Mouse (Mus musculus): ENCODE results near the gene Lrrc27. TPM values are rescaled to one million over a fixed set of nuclear protein-coding genes. Genes with fewer than 3 reads are reported as not detected.

Lrrc27 gene
- polyA plus RNA-seq, 1 experiment from 2014 or later, result 3.3 TPM

DNA sequence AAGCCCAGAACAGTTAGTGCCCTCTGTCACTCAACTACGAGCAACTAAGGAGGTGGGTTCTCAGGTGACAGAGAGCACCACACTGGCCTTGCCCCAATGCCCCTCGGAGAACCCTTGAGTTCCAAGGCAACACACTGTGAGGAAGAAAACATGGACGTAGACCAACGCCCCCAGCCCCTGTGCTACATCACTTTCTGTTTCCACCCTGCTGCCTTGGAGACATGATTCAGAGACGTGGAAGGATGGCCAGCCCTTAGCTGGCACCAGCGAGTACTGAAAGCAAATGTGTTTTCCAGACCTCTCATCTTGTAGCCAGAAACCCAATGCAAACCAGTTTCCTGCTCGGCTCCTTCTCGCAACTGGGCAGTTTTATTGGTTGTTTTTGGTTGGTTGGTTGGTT lies 26.4 kb upstream of the Lrrc27 start:
- ATAC-seq (ENCODE audit: low read depth) (no peak), DNase-seq (ENCODE audit: low spot score) (no peak)
- H3K4me2 ChIP-seq (ENCODE audit: low read depth, low read length), result no peak overlapping the region
- H3K9me3 ChIP-seq (ENCODE audit: control insufficient read depth, low read length), result no peaks in the 10 kb centered on the region
- no peak overlapping the region for H3K27ac ChIP-seq (replicated peaks; ENCODE audit: low read depth, low read length)
- H3K27me3 ChIP-seq (replicated peaks; ENCODE audit: control insufficient read depth, insufficient read depth, low read length), result peaks cover 40% of the 10 kb centered on the region
- no peak overlapping the region for H3K4me3 ChIP-seq (ENCODE audit: low read depth, low read length)
- no peaks in the 10 kb centered on the region for H3K36me3 ChIP-seq (ENCODE audit: control insufficient read depth, insufficient read depth, low read length)
- no peaks in the 10 kb centered on the region for H3K4me1 ChIP-seq (ENCODE audit: control insufficient read depth, insufficient read depth, low read length)
- WGBS, result 69% methylated on average over 8 of the region's 8 CpGs
- H3K9ac ChIP-seq (ENCODE audit: low read depth, low read length), result no peak overlapping the region

- no peak overlapping the region for H3K27ac ChIP-seq (replicated peaks; ENCODE audit: low read depth, low read length)
- 39% methylated on average over 7 of the region's 7 CpGs for WGBS
- no peaks in the 10 kb centered on the region for H3K36me3 ChIP-seq (ENCODE audit: control insufficient read depth, insufficient read depth, low read length)
- no peak for ATAC-seq (ENCODE audit: low read depth)
- no peak overlapping the region for H3K9ac ChIP-seq (ENCODE audit: low read depth, low read length)
- H3K27me3 ChIP-seq (replicated peaks; ENCODE audit: control insufficient read depth, insufficient read depth, low read length), result peaks cover 40% of the 10 kb centered on the region
- DNase-seq (ENCODE audit: low spot score), result no peak
- H3K4me3 ChIP-seq (ENCODE audit: low read depth, low read length), result peak overlapping the region; percentile 70
- H3K9me3 ChIP-seq (ENCODE audit: control insufficient read depth, low read length), result no peaks in the 10 kb centered on the region
- H3K4me2 ChIP-seq (ENCODE audit: low read depth, low read length), result peak overlapping the region; percentile 96
- no peaks in the 10 kb centered on the region for H3K4me1 ChIP-seq (ENCODE audit: control insufficient read depth, insufficient read depth, low read length)
Measured at GRCm38 (mm10) chr7:139187277-139187676, 25.5 kb upstream of the Lrrc27 start.

- Histone ChIP-seq H3K27ac (replicated peaks; ENCODE audit: low read depth, low read length) (no peak overlapping the region), H3K4me1 (ENCODE audit: control insufficient read depth, insufficient read depth, low read length) (no peaks in the 10 kb centered on the region), H3K4me2 (ENCODE audit: low read depth, low read length) (peak overlapping the region; percentile 96), H3K9me3 (ENCODE audit: control insufficient read depth, low read length) (no peaks in the 10 kb centered on the region), H3K36me3 (ENCODE audit: control insufficient read depth, insufficient read depth, low read length) (no peaks in the 10 kb centered on the region), H3K9ac (ENCODE audit: low read depth, low read length) (peak overlapping the region; percentile 64), H3K4me3 (ENCODE audit: low read depth, low read length) (peak overlapping the region; percentile 70), H3K27me3 (replicated peaks; ENCODE audit: control insufficient read depth, insufficient read depth, low read length) (peaks cover 40% of the 10 kb centered on the region)
- ATAC-seq (ENCODE audit: low read depth) (peak; percentile 98), DNase-seq (ENCODE audit: low spot score) (peak; percentile 86)
- under 1% methylated on average over 62 of the region's 94 CpGs for WGBS
Measured at GRCm38 (mm10) chr7:139187771-139188633, 24.8 kb upstream of the Lrrc27 start.

DNA sequence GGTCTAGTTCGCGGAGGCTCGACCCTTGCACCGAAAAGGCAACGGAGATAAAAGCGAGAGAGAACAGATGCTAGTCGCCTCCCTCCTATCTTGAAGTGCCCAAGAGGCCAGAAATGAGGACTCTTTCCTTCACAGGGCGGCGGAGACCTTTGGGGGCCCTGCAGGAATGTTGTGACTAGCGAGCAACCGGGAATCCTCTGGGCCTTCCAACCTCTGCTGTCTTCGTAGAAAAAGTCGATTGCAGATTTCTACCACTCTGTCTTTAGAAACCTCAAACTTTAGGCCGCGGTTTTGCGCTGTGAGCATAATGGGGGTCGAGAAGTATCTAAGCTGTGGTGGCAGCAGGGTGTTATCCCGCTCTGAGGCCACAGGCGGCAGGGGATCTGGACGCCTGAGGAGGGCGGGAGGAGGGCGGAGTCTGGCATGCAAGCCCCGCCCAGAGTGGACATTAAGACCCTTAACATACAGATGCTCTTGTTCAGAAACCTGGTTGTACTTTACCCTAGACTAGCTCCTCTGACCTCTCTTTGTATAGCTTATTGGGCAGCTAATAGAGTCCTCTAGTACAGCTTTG lies 24.1 kb upstream of the Lrrc27 start:
- ATAC-seq (ENCODE audit: low read depth) (peak; percentile 82), DNase-seq (ENCODE audit: low spot score) (peak; percentile 63)
- H3K4me2 ChIP-seq (ENCODE audit: low read depth, low read length), result peak overlapping the region; percentile 96
- H3K4me3 ChIP-seq (ENCODE audit: low read depth, low read length), result peak overlapping the region; percentile 70
- H3K36me3 ChIP-seq (ENCODE audit: control insufficient read depth, insufficient read depth, low read length), result no peaks in the 10 kb centered on the region
- no peaks in the 10 kb centered on the region for H3K4me1 ChIP-seq (ENCODE audit: control insufficient read depth, insufficient read depth, low read length)
- peak overlapping the region; percentile 64 for H3K9ac ChIP-seq (ENCODE audit: low read depth, low read length)
- no peaks in the 10 kb centered on the region for H3K9me3 ChIP-seq (ENCODE audit: control insufficient read depth, low read length)
- peaks cover 40% of the 10 kb centered on the region for H3K27me3 ChIP-seq (replicated peaks; ENCODE audit: control insufficient read depth, insufficient read depth, low read length)
- no peak overlapping the region for H3K27ac ChIP-seq (replicated peaks; ENCODE audit: low read depth, low read length)
- WGBS, result 1% methylated on average over 21 of the region's 23 CpGs

DNA sequence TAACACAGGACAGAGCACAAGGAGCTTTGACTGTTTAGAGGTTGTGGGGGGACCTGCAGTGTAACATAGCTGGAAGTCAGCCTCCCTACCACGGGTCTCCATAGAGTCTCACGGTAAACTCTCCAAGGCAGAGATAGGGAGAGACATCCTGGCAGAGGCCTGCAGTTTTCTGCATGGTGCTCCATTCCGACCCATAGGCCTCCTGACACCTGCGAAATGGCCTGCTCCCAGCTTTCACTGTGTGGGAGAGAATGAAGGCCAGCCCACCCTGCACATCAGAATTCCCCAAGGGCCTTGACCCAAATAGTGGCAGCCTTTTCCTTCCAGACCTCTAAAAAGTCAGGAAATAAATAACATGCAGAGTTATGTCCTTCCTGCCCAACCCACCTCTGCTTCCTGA lies 22.2 kb upstream of the Lrrc27 start:
- Histone ChIP-seq H3K9ac (ENCODE audit: low read depth, low read length) (no peak overlapping the region), H3K36me3 (ENCODE audit: control insufficient read depth, insufficient read depth, low read length) (no peaks in the 10 kb centered on the region), H3K4me3 (ENCODE audit: low read depth, low read length) (no peak overlapping the region), H3K4me2 (ENCODE audit: low read depth, low read length) (no peak overlapping the region), H3K9me3 (ENCODE audit: control insufficient read depth, low read length) (no peaks in the 10 kb centered on the region), H3K27me3 (replicated peaks; ENCODE audit: control insufficient read depth, insufficient read depth, low read length) (peaks cover 33% of the 10 kb centered on the region), H3K4me1 (ENCODE audit: control insufficient read depth, insufficient read depth, low read length) (no peaks in the 10 kb centered on the region), H3K27ac (replicated peaks; ENCODE audit: low read depth, low read length) (no peak overlapping the region)
- WGBS, result 88% methylated on average over 4 of the region's 4 CpGs
- DNase-seq (ENCODE audit: low spot score), result no peak
- ATAC-seq (ENCODE audit: low read depth), result no peak

GRCm38 (mm10) chr7:139191619-139192018 lies 21.2 kb upstream of the Lrrc27 start:
- no peak for DNase-seq (ENCODE audit: low spot score)

GRCm38 (mm10) chr7:139197022-139197421 lies 15.8 kb upstream of the Lrrc27 start:
- no peak for DNase-seq (ENCODE audit: low spot score)
- H3K27ac ChIP-seq (replicated peaks; ENCODE audit: low read depth, low read length), result no peak overlapping the region
- no peak overlapping the region for H3K4me2 ChIP-seq (ENCODE audit: low read depth, low read length)
- no peaks in the 10 kb centered on the region for H3K36me3 ChIP-seq (ENCODE audit: control insufficient read depth, insufficient read depth, low read length)
- H3K9ac ChIP-seq (ENCODE audit: low read depth, low read length), result no peak overlapping the region
- no peaks in the 10 kb centered on the region for H3K9me3 ChIP-seq (ENCODE audit: control insufficient read depth, low read length)
- H3K27me3 ChIP-seq (replicated peaks; ENCODE audit: control insufficient read depth, insufficient read depth, low read length), result peaks cover 8% of the 10 kb centered on the region; the same call in 1 of the 2 replicates
- 78% methylated on average over 4 of the region's 4 CpGs for WGBS
- H3K4me1 ChIP-seq (ENCODE audit: control insufficient read depth, insufficient read depth, low read length), result no peaks in the 10 kb centered on the region
- H3K4me3 ChIP-seq (ENCODE audit: low read depth, low read length), result no peak overlapping the region
- ATAC-seq (ENCODE audit: low read depth), result no peak

More at GRCm38 (mm10) chr7:139191619-139192018, 21.2 kb upstream of the Lrrc27 start:
- Histone ChIP-seq H3K9ac (ENCODE audit: low read depth, low read length) (no peak overlapping the region), H3K9me3 (ENCODE audit: control insufficient read depth, low read length) (no peaks in the 10 kb centered on the region), H3K4me2 (ENCODE audit: low read depth, low read length) (no peak overlapping the region), H3K4me3 (ENCODE audit: low read depth, low read length) (no peak overlapping the region), H3K4me1 (ENCODE audit: control insufficient read depth, insufficient read depth, low read length) (no peaks in the 10 kb centered on the region), H3K36me3 (ENCODE audit: control insufficient read depth, insufficient read depth, low read length) (no peaks in the 10 kb centered on the region), H3K27me3 (replicated peaks; ENCODE audit: control insufficient read depth, insufficient read depth, low read length) (peaks cover 23% of the 10 kb centered on the region), H3K27ac (replicated peaks; ENCODE audit: low read depth, low read length) (no peak overlapping the region)
- 62% methylated on average over 6 of the region's 6 CpGs for WGBS
- ATAC-seq (ENCODE audit: low read depth), result no peak

GRCm38 (mm10) chr7:139200108-139200507 lies 12.7 kb upstream of the Lrrc27 start:
- no peak overlapping the region for H3K9ac ChIP-seq (ENCODE audit: low read depth, low read length)
- peaks cover 8% of the 10 kb centered on the region; the same call in 1 of the 2 replicates for H3K27me3 ChIP-seq (replicated peaks; ENCODE audit: control insufficient read depth, insufficient read depth, low read length)
- no peaks in the 10 kb centered on the region for H3K4me1 ChIP-seq (ENCODE audit: control insufficient read depth, insufficient read depth, low read length)
- ATAC-seq (ENCODE audit: low read depth), result peak; percentile 71; the same call in 1 of the 2 replicates
- no peak overlapping the region for H3K4me3 ChIP-seq (ENCODE audit: low read depth, low read length)
- 23% methylated on average over 7 of the region's 7 CpGs for WGBS
- H3K27ac ChIP-seq (replicated peaks; ENCODE audit: low read depth, low read length), result no peak overlapping the region
- H3K4me2 ChIP-seq (ENCODE audit: low read depth, low read length), result no peak overlapping the region
- no peaks in the 10 kb centered on the region for H3K36me3 ChIP-seq (ENCODE audit: control insufficient read depth, insufficient read depth, low read length)
- DNase-seq (ENCODE audit: low spot score), result peak; percentile 88
- no peaks in the 10 kb centered on the region for H3K9me3 ChIP-seq (ENCODE audit: control insufficient read depth, low read length)
